Mouse (Mus musculus) heart, adult 2 months (tissue): ENCODE data around the gene Spag8.

Experiments
- CTCF ChIP-seq: fragments of 200-600 bp; IDR thresholded peaks from 2 replicates; pipeline ENCODE4 v1.8.1; 2022; ENCODE audit warnings: antibody characterized with exemption, mild to moderate bottlenecking, moderate library complexity
- EP300 ChIP-seq: fragments of 200-500 bp; IDR thresholded peaks from 2 replicates; pipeline ENCODE4 v1.6.1; 2011; ENCODE audit warnings: low read depth, low read length, control low read depth; ENCODE audit not compliant: insufficient read depth
- POLR2A ChIP-seq: fragments of 200-500 bp; IDR thresholded peaks from 2 replicates; pipeline ENCODE4 v1.6.1; 2011; ENCODE audit warnings: mild to moderate bottlenecking, low read depth, low read length, control low read depth; ENCODE audit not compliant: insufficient read depth

GRCm38 (mm10) chr4:43653161-43654015, at the start of gene Spag8:
- no peak for TF ChIP-seq CTCF
- TF ChIP-seq EP300 = no peak
- no peak for TF ChIP-seq POLR2A
